Mouse (Mus musculus): ENCODE data around the gene Dock10. TPM values are rescaled to one million over a fixed set of nuclear protein-coding genes. Genes with fewer than 3 reads are reported as not detected.
"Not testable (repeated sequence)": the region's sequence is repeated elsewhere in the genome, so short reads cannot be mapped to it uniquely, and the experiment has no call there.

Dock10 gene
- total RNA-seq, 2 experiments from 2014 or later, result 22.5 to 28.2 TPM

- TF ChIP-seq CTCF (IDR thresholded peaks at IDR 0.05), result no peak
- H3K4me3 ChIP-seq, result no peak overlapping the region
- intact Hi-C loops (cut with DNase I), result no loop called here
- DNase-seq (ENCODE audit: extremely low spot score in 1 of 2, low spot score in 2 of 2), result no peak
- no peak overlapping the region for H3K27ac ChIP-seq
Measured at GRCm38 (mm10) chr1:80756060-80756439, 2.3 kb downstream of the Dock10 start.

DNA sequence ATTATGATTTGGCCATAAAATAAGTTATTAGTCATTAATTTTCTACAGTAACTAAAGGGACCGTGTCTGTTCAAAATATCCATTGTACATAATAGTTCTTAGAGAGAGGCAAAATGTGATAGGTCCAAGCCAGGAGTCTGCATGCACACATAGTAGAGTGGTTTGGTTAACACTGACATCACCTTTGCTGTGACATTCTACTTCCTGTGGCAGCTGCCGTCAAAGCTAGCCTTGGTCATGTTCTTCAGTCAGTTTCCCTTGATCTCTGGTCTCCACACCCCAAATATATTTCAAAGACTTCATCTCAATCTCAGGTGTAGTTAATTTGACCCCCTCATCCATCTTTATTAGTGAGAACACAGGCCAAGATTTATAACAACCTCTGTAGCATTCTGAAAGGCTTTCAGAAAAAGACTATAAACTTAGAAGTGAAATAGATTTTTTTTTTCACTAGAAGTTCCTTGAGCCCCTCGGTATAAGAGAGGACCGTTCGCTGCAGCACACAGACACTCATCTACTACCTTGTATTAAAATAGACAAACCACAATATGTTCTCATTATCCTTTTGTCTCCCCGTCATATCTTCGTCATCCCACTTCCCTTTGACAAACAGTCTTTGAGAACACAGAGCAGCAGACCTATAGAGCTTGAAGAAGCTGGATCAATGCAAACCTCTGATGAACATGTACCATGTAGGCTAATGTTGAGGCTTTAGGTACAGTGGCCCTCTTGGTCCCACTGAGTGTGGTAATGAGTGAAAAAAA, 2.8 kb downstream of the Dock10 start:
- Histone ChIP-seq H3K4me3 (no peak overlapping the region), H3K27ac (no peak overlapping the region)
- TF ChIP-seq CTCF (IDR thresholded peaks at IDR 0.05), result no peak
- intact Hi-C loops (cut with DNase I), result no loop called here
- DNase-seq (ENCODE audit: extremely low spot score in 1 of 2, low spot score in 2 of 2), result no peak

GRCm38 (mm10) chr1:80749122-80749521, 9.2 kb downstream of the Dock10 start:
- H3K4me3 ChIP-seq; H3K27ac ChIP-seq; DNase-seq (ENCODE audit: extremely low spot score in 1 of 2, low spot score in 2 of 2); intact Hi-C loops (cut with DNase I): not testable (repeated sequence)

DNA sequence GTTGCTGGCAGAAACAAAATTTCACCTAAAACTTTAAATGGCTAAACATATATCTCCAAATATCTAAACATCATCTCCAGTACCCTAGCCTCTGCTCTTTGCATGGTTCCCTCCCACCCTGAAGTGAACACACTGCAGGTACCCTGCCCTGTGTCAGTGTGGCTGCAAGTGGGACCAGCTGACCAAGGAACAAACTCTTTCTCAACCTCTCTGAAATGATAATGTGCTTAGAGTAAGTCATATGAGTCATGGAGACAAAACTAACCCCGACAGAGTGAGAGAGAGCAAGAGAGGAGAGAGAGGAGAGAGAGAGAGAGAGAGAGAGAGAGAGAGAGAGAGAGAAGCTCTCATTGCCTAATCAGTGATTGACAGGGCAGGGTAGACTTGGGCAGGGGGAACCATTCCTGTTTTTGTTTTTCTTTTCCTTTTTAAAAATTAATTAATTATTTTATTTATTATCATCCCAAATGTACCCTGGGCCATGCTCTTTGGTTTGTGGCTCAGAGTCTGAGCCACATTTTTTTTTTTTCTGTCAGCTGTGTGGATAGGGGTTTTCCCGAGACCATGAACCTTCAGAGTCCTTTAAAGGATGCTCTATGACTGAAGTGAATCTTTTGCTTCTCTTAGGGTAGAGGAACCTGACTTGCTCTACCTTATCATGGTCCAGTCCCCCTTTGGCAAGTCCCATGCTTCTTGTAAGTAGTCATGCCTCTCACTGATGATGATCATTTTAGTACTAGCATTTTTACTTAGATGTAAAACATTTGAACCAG, 11.4 kb downstream of the Dock10 start:
- intact Hi-C loops (cut with DNase I), result no loop called here
- Histone ChIP-seq H3K4me3 (no peak overlapping the region), H3K27ac (no peak overlapping the region)
- no peak for TF ChIP-seq CTCF (IDR thresholded peaks at IDR 0.05)
- no peak for DNase-seq (ENCODE audit: extremely low spot score in 1 of 2, low spot score in 2 of 2)

DNA sequence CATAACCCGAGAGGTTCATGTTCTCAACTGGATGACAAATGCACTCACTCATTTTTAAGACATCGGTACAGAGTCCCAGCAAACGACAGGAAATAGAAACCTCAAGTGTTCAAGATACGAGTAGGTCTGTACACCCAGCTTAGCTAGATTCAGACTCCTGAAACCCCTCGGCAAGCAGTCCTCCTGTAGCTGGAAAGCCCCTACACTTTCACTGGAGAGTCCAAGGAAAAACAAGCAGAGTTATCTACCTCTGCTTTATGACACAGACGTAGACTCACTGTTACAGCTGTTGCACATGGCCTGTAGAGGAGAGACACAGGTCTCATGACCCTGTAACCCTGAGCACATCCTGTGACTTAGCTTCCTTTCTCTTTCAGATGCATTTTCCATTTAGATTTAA, 12.1 kb downstream of the Dock10 start:
- intact Hi-C loops (cut with DNase I), result no loop called here
- no peak for TF ChIP-seq CTCF (IDR thresholded peaks at IDR 0.05)
- Histone ChIP-seq H3K4me3 (no peak overlapping the region), H3K27ac (no peak overlapping the region)
- DNase-seq (ENCODE audit: extremely low spot score in 1 of 2, low spot score in 2 of 2), result no peak

DNA sequence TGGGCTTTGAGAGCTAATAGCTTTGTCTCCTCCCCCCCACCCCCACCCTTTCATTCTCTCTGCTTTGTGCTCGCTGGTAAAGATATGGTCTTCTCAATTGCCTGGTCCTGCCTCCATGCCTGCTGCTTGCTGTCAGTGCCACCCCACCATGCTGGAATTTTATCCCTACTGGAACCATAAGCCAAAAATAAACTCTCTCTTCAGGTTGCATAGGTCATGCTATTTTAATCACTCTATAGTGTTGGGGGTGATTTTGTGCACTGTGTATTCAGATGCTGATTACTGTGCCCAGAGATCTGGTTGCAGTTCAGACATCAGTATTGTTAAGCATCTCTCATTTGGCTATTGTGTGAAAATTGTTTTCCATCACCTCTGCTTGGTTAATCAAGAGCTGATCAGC, 18.9 kb downstream of the Dock10 start:
- no peak overlapping the region for H3K27ac ChIP-seq
- H3K4me3 ChIP-seq, result no peak overlapping the region
- no peak for DNase-seq (ENCODE audit: extremely low spot score in 1 of 2, low spot score in 2 of 2)
- no peak for TF ChIP-seq CTCF (IDR thresholded peaks at IDR 0.05)
- intact Hi-C loops (cut with DNase I), result no loop called here

DNA sequence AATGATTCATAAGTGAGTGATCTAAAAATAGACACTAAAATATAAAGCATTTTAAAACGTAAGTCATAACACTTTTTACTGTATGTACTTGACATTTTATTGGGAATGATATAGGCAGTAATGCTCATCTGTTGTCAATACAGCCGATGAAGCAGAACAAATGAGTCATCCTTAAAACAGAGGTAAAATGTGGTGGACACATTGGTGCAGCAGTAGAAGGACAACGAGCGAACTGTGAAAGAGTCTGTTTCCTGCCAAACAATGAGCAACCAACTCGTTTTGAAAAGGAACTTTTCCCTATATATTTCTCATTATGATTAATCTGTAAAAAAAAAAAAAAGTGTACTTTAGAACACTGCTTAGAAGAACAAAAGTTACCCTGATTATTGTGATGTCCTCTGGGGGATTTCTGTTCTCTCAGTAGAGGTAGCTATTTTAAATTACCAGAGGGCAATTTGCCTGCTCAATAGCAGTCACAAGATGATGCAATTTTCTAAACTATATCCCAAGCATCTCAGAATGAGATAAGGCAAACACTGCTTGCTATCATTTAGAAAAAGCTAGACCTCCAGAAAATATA, 20.4 kb downstream of the Dock10 start:
- no peak overlapping the region for H3K4me3 ChIP-seq
- no peak overlapping the region for H3K27ac ChIP-seq
- no peak for TF ChIP-seq CTCF (IDR thresholded peaks at IDR 0.05)
- intact Hi-C loops (cut with DNase I), result no loop called here
- no peak for DNase-seq (ENCODE audit: extremely low spot score in 1 of 2, low spot score in 2 of 2)

DNA sequence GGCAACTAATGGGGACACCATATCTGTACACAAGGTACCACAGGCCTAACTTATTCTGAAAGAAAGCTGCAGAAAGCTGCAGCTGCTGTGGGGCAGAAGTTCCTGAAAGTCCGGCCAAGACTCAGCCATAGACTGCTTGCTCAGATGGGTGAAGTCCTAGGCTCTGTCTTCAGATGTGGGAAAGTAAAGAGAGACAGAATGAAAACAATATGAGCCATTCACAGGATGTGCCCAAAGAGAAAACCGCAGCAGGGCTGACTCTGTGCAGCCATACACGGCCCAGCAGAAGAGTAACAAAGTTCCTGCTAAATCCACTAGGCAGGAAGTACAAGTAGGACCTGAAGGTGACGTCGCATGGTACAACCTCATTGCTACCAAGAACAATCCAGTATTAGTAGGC, 27.7 kb downstream of the Dock10 start:
- intact Hi-C loops (cut with DNase I), result no loop called here
- no peak overlapping the region for H3K4me3 ChIP-seq

GRCm38 (mm10) chr1:80730174-80730573, 28.2 kb downstream of the Dock10 start:
- DNase-seq (ENCODE audit: extremely low spot score in 1 of 2, low spot score in 2 of 2), result no peak
- TF ChIP-seq CTCF (IDR thresholded peaks at IDR 0.05), result no peak
- Histone ChIP-seq H3K27ac (no peak overlapping the region), H3K4me3 (no peak overlapping the region)
- intact Hi-C loops (cut with DNase I), result no loop called here

More for the DNA sequence above, 27.7 kb downstream of the Dock10 start:
- no peak for TF ChIP-seq CTCF (IDR thresholded peaks at IDR 0.05)
- H3K27ac ChIP-seq, result no peak overlapping the region
- no peak for DNase-seq (ENCODE audit: extremely low spot score in 1 of 2, low spot score in 2 of 2)

DNA sequence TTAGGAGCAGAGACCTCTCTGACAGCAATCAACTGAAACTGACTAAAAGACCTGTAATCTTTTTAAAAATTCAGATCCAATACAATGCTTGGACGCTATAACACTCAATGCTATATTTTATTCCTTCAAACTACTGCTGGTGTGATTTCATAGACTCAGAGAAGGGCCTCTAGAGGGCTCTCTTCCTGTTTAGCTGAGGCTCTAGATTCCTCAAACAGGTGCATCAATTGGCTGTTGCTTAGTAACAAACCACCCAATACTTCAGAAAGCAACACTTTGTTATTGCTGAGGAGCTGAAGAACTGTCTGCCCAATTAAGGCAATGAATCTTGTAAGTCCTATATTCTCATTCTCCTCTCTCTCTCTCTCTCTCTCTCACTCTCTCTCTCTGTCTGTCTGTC, 30.1 kb downstream of the Dock10 start:
- intact Hi-C loops (cut with DNase I), result no loop called here
- no peak overlapping the region for H3K4me3 ChIP-seq
- no peak overlapping the region for H3K27ac ChIP-seq
- peak; percentile 32 for TF ChIP-seq CTCF (IDR thresholded peaks at IDR 0.05)
- no peak for DNase-seq (ENCODE audit: extremely low spot score in 1 of 2, low spot score in 2 of 2)

- Histone ChIP-seq H3K4me3 (no peak overlapping the region), H3K27ac (no peak overlapping the region)
- TF ChIP-seq CTCF (IDR thresholded peaks at IDR 0.05), result no peak; the same call in none of the 2 replicates
- DNase-seq (ENCODE audit: extremely low spot score in 1 of 2, low spot score in 2 of 2), result no peak
- intact Hi-C loops (cut with DNase I), result no loop called here
Measured at GRCm38 (mm10) chr1:80727403-80727802, 30.9 kb downstream of the Dock10 start.

DNA sequence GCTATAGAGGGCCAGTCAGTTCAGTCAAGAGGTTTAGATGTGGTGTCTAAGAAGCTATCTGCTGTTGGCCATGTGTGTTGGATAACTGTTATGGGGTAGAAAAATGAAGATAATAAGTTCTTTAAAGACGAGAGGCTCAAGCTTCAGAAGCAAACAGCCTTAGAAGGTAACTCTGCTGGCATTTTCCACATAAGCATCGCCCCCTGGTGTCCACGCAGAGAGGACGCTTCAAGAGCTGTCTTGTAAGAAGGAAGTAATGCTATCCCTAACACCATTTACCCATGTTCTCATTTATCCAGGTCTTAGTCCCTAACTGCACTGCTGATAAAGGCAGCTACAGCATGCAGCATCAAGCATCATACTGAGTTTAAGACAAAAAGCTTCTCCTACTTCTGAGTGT, 35.7 kb downstream of the Dock10 start:
- intact Hi-C loops (cut with DNase I), result loop anchor here (2.0 to 5.0 kb wide), 3 partner anchors 118 to 540 kb away; no protein-coding TSS in a partner anchor
- TF ChIP-seq CTCF (IDR thresholded peaks at IDR 0.05), result peak; percentile 73
- peak; percentile 31 to 35 for DNase-seq (ENCODE audit: extremely low spot score in 1 of 2, low spot score in 2 of 2)
- Histone ChIP-seq H3K27ac (no peak overlapping the region), H3K4me3 (no peak overlapping the region)
